Mouse (Mus musculus): ENCODE results near the gene Thrap3. TPM values are rescaled to one million over a fixed set of nuclear protein-coding genes. Genes with fewer than 3 reads are reported as not detected.

The Thrap3 gene
- polyA plus RNA-seq (2015; fragmentation: Nextera tagmentation; extraction: Ambion mirVana), result 98.1 and 121 TPM in 2 replicates

DNA sequence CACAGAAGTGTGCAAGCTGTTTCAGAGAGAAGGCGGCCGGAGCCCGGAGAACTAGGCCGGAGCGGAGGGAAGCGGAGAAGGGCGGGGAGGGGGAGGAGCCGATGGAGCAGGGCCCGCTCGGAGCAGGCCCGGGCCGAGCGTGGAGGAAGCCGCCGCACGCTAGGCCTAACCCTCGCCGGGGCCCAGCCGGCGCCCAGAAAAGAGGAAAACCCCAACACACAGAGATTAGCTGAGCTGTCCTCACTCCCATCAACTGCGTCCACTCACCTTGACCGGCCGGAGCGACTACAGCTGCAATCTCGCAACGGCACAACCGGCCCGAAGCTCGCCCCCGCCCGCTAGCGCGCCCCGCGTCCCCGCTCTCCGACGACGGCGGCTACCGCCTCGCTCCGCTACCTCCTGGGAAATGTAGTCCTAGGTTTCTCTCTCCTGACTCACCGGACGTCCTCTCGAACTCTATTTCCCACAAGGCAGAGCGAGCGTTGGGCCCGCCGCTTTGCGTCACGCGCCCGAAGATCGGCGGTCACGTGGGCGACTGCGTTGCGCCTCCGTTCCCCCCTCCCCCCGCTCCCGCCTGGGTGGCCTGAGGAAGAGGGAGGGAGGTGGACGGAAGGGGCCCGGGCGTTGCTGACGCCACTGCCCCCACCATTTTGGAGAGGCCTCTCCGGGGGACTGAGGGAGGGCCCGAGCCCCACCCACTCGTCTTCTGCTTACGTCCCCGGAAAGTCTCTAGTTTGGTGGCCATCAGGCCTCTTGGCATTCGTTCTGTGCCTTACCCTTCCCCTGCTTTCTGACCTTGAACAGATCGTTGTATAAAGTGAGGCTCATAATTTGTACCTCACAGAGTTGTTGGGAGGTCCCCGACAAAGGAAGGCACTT lies at the start of gene Thrap3:
Thrap3 (minus strand) TSS at position 458 of the 879 bp plus-strand sequence.
- Histone ChIP-seq H3K9me3 (replicated peaks) (no peaks in the 10 kb centered on the region), H3K4me3 (replicated peaks) (peak within 1 kb of the TSS; percentile 79), H3K4me1 (replicated peaks) (peaks cover 80% of the 10 kb centered on the region), H3K9ac (peak within 1 kb of the TSS; percentile 88), H3K4me2 (peak within 1 kb of the TSS; percentile 83), H3K27me3 (no peaks in the 10 kb centered on the region), H3K36me3 (peaks cover 24% of the 10 kb centered on the region), H3K27ac (peak within 1 kb of the TSS; percentile 94)
- DNase-seq (peak; percentile 97), ATAC-seq (ENCODE audit: low read depth) (peak; percentile 96)
- under 1% methylated on average over 74 of the region's 75 CpGs for WGBS (ENCODE audit: insufficient replicate concordance)

DNA sequence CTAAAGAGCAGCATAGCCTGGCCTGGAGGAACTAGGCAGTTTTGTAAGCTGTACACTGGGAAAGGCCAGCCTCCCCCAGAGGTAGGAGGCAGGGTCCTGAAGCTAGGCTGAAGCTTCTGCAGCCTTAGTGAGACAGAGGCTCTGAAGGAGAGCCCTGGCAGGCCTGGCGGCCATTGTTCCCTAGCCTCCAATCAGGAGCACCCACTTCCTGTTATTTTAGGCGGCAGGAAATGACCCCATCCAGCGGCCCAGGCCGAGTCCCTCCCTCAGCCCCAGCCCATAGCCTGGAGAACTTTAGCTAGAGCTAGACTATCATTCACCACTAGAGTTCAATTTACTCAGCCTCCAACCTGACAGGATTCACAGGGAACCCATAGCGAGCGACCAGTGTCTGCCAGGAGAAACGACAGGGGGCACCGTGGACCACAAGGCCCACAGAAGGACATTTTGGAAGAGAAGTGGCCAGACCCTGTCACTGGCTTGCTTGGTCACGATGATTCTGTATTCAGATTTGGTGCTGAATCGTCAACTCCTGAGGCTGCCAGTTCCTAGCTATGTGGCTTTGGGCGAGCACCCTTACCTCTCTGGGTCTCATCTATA lies 49.2 kb upstream of the Thrap3 start:
- Histone ChIP-seq H3K4me3 (replicated peaks) (no peak overlapping the region), H3K27ac (peak overlapping the region; percentile 31; the same call in 1 of the 2 replicates), H3K4me1 (replicated peaks) (peaks cover 64% of the 10 kb centered on the region), H3K4me2 (0 out of 2 replicates have a peak overlapping the region, but pooled peaks have one; percentile 13), H3K27me3 (peaks cover 17% of the 10 kb centered on the region), H3K9me3 (replicated peaks) (no peaks in the 10 kb centered on the region), H3K36me3 (no peaks in the 10 kb centered on the region), H3K9ac (peak overlapping the region; percentile 36; the same call in 1 of the 2 replicates)
- 32% methylated on average over 11 of the region's 11 CpGs for WGBS (ENCODE audit: insufficient replicate concordance)
- DNase-seq, result no peak
- no peak for ATAC-seq (ENCODE audit: low read depth)

DNA sequence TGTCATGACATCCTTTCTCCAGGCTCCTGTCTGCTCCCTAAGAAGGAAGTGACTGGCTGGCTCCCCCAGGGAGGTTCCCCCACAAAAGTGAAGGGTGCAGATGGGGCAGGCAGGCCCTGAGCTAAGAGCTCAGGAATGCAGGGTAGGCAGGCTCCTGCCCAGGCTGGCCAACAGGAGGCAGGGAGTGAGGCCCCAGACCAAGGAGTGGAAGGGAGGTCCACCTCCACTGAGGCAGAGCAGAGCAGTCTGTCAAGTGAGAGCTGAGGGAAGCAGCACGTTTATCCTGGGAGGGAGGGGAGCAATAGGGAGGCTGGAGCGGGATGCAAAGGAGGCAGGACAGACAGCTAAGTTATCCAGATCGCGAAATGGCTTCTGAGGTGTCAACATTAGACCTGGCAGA lies 48.1 kb upstream of the Thrap3 start:
- Histone ChIP-seq H3K9me3 (replicated peaks) (no peaks in the 10 kb centered on the region), H3K27ac (no peak overlapping the region), H3K4me2 (no peak overlapping the region), H3K36me3 (peaks cover under 1% of the 10 kb centered on the region; the same call in 1 of the 2 replicates), H3K4me3 (replicated peaks) (no peak overlapping the region), H3K9ac (no peak overlapping the region), H3K4me1 (replicated peaks) (peaks cover 56% of the 10 kb centered on the region), H3K27me3 (peaks cover 14% of the 10 kb centered on the region)
- no peak for DNase-seq
- no peak for ATAC-seq (ENCODE audit: low read depth)
- 46% methylated on average over 4 of the region's 4 CpGs for WGBS (ENCODE audit: insufficient replicate concordance)

DNA sequence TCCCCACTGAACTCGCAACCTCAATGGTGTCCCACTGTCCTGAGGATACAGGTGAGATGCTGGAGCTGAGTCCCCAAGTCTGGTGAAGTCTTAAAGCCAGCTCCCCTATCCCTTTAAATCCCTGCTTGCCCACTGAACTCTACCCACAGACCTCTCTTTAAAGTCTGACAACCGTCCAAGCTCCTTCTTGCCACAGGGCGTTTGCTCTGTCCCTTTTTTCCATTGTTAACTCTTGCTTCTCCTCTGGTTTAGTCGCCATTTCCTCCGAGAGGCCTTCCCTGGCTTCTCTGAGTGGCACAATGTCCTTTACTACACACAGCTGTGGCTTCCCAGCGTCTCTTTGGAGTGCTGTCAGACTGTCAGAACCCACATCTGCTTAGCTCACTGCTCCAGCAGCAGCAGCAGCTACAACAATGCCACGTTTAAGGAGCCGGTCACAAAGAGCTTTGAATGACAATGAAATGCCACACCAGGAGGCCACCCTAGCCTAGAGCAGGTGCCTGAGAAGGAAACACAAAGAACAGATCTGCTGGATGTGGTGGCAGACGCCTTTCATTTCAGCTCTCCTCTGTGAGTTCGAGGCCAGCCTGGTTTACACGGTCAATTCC lies 45.8 kb upstream of the Thrap3 start:
- Histone ChIP-seq H3K9me3 (replicated peaks) (no peaks in the 10 kb centered on the region), H3K4me3 (replicated peaks) (no peak overlapping the region), H3K4me2 (no peak overlapping the region), H3K27ac (no peak overlapping the region), H3K27me3 (no peaks in the 10 kb centered on the region), H3K4me1 (replicated peaks) (peaks cover 34% of the 10 kb centered on the region), H3K36me3 (peaks cover 4% of the 10 kb centered on the region; the same call in 1 of the 2 replicates), H3K9ac (no peak overlapping the region)
- DNase-seq (no peak), ATAC-seq (ENCODE audit: low read depth) (no peak)
- WGBS (ENCODE audit: insufficient replicate concordance), result 46% methylated on average over 11 of the region's 11 CpGs

DNA sequence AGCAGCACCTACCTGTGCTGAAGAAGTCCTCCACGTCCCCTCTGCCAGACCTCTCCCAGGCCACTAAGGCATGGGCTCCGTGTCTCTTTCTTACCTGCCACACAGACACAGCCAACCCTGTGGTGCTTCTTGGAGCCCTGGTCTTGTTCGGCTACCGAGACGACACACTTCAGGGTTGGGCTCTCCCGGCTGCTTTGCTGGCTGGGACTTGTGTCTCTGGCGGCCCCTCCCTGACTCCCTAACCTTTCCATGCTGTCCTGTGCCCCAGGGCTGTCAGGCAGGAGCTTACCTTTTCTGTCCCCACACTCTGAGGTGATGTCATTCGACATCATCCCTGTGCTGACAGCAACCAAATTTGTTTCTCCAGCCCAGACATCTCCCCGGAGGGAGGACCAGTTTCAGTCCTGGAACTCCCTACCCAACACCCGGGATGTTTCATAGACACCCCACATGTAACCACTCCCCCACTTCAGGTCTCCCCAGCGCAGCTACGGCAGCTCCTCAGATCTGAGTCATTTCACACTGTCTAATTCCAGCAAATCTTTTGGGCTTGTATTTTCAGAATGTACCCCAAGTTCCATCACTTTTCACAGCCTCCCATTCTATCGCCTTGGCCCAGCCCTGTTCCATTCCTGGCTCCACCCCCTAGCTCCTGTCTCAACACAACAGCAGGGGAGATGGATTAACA lies 43.8 kb upstream of the Thrap3 start:
- 73% methylated on average over 13 of the region's 13 CpGs for WGBS (ENCODE audit: insufficient replicate concordance)
- Histone ChIP-seq H3K9ac (no peak overlapping the region), H3K4me3 (replicated peaks) (no peak overlapping the region), H3K9me3 (replicated peaks) (no peaks in the 10 kb centered on the region), H3K4me2 (no peak overlapping the region), H3K36me3 (peaks cover 16% of the 10 kb centered on the region), H3K27me3 (no peaks in the 10 kb centered on the region), H3K4me1 (replicated peaks) (peaks cover 16% of the 10 kb centered on the region), H3K27ac (no peak overlapping the region)
- DNase-seq (no peak), ATAC-seq (ENCODE audit: low read depth) (no peak)

DNA sequence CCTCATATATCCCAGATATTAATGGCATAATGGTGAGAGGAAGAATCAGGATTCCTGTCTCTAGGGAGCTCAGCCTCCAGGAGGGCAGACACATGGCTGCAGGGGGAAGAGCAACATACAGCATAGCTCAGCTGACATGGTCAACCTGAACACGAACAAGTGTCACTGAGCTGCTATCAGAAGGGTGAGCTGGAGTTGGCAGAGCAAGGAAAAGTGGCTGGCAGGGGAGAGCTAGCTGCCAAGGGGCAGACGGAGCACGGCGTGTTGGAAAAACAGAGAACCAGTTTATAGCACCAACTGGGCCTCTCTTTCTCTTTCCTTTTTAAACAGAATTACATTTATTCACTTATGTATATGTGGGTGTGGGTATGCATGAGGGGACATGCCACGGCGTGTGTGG lies 40.0 kb upstream of the Thrap3 start:
- H3K4me3 ChIP-seq (replicated peaks), result no peak overlapping the region
- 72% methylated on average over 6 of the region's 6 CpGs for WGBS (ENCODE audit: insufficient replicate concordance)
- no peak overlapping the region for H3K4me2 ChIP-seq
- peaks cover 39% of the 10 kb centered on the region for H3K36me3 ChIP-seq
- no peak overlapping the region for H3K27ac ChIP-seq
- H3K9ac ChIP-seq, result no peak overlapping the region
- no peaks in the 10 kb centered on the region for H3K27me3 ChIP-seq
- no peaks in the 10 kb centered on the region; the same call in 1 of the 2 replicates for H3K4me1 ChIP-seq (replicated peaks)
- DNase-seq, result no peak
- no peaks in the 10 kb centered on the region for H3K9me3 ChIP-seq (replicated peaks)
- no peak for ATAC-seq (ENCODE audit: low read depth)

DNA sequence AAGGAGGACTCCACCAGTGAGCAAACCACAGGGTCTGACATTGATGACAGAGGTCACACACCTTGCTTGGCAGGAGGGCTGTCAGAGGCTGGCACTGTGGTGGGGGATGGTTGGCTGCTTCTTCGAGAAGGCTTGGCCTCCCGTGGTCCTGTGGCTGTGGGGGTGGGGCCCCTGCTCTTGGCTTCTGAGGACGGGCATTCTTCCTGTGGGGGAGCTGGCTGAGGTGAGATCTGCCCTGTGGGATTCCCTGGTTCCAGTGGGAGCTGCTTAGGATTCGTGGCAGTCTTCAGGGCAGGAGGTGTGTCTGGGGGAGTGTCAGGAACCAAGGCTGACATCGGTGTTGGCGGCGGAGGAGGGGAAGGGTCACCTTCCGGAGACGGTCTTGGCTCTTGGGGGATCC lies 39.4 kb upstream of the Thrap3 start:
- H3K4me3 ChIP-seq (replicated peaks), result no peak overlapping the region
- H3K9me3 ChIP-seq (replicated peaks), result no peaks in the 10 kb centered on the region
- H3K27me3 ChIP-seq, result no peaks in the 10 kb centered on the region
- no peak overlapping the region for H3K4me2 ChIP-seq
- no peak overlapping the region for H3K27ac ChIP-seq
- H3K9ac ChIP-seq, result no peak overlapping the region
- ATAC-seq (ENCODE audit: low read depth) (no peak), DNase-seq (no peak)
- H3K36me3 ChIP-seq, result peaks cover 45% of the 10 kb centered on the region
- WGBS (ENCODE audit: insufficient replicate concordance), result 64% methylated on average over 9 of the region's 9 CpGs
- H3K4me1 ChIP-seq (replicated peaks), result no peaks in the 10 kb centered on the region; the same call in 1 of the 2 replicates

DNA sequence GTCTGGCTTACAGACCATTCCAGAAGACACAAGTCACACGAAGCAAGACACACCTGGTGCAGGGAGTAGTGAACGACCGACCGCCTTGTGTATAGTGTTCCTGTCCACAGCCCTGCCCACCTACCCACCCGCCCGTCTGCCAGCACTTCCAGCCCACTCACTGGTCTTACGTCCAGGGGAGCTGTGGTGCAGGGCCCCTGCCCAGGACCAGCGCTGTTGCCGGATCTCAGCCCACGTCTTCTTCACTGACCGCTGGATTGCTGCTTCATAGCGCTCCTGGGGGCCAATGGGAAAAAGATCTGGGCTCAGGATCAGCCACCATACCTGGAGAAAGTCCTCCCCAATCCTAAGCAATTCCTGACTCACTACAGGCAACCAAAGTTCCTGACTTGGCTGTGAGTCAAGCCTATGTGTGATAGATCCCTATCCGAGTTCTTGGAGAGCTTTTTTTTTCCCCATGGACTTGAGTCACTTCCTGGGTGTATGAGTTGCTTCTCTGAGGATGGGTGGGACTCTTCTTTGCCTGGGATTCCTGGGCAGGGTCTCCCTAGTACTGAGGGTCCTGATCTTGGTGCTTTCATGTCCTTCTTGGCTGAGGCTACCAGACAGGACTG lies 37.4 kb upstream of the Thrap3 start:
- no peak overlapping the region for H3K4me2 ChIP-seq
- no peaks in the 10 kb centered on the region; the same call in 1 of the 2 replicates for H3K4me1 ChIP-seq (replicated peaks)
- peaks cover 54% of the 10 kb centered on the region for H3K36me3 ChIP-seq
- H3K27ac ChIP-seq, result no peak overlapping the region
- DNase-seq (no peak), ATAC-seq (ENCODE audit: low read depth) (no peak)
- H3K9me3 ChIP-seq (replicated peaks), result no peaks in the 10 kb centered on the region
- H3K4me3 ChIP-seq (replicated peaks), result no peak overlapping the region
- 79% methylated on average over 13 of the region's 13 CpGs for WGBS (ENCODE audit: insufficient replicate concordance)
- H3K27me3 ChIP-seq, result no peaks in the 10 kb centered on the region
- H3K9ac ChIP-seq, result no peak overlapping the region

DNA sequence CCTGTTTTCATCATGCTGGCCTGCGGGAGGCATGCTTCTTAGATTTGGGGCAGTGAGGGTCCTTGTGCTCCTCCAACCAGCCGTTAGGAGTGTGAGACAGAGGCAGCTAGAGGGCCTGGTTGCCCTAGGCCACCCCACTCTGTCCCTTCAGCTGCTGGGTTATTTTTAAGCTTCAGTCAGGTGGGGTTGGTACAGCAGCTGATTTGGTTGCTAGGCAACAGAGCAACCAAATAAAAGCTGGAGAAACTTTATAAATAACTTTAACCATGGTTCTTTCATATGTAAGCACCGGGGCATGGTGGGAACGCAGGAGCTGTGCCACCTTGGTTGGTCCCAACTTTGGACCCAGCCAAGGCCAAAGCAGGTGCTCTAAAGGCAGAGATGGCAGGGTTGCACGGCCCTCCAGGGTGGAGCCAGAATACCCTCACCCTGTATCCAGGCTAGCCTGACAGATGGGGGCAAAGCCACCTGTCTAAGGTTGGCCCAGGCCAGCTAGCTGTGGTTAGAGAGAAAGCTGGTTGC lies 35.2 kb upstream of the Thrap3 start:
- WGBS (ENCODE audit: insufficient replicate concordance), result 76% methylated on average over 5 of the region's 5 CpGs
- H3K4me3 ChIP-seq (replicated peaks), result no peak overlapping the region

DNA sequence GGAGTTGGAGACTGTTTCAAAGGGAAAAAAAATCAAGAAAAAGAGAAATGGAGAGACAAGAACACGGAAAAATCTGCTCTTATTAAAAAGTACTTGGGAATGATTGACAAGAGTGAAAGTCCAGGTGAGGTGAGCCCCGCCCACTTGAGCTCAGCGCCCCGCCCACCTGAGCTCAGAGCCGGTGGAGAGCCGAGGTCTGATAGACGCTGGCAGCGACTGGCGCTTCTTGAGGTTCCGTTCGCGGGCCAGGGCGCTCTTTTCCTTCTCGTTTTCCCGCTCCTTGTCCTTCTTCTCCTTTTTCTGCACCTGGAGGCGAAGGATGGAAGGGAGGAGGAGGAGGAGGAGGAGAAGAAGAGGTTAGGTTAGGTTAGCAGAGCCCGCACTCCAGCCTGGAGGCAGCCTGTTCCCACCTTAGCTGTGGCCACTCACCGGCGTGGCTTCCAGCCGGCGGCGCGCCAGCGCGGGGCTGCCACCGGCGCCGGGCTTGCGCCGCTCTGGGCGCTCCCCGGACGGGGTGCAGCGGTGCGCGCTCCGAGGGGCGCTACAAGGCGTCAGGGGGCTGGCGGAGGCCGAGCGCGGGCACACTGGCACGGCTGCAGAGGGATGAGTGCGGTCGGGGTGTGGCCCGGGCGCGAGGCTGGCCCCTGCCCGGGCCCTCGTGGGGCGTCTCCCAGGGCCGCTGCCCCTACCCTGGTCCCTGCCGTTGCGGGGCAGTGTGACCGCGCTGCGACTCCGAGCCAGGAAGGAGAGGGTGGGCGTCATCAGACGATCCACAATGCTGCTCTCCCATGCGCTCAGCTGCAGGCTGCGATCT lies 34.1 kb upstream of the Thrap3 start:
- H3K36me3 ChIP-seq, result peaks cover 77% of the 10 kb centered on the region
- 76% methylated on average over 63 of the region's 63 CpGs for WGBS (ENCODE audit: insufficient replicate concordance)
- no peak overlapping the region for H3K27ac ChIP-seq
- no peak overlapping the region for H3K4me2 ChIP-seq
- H3K9ac ChIP-seq, result no peak overlapping the region
- no peaks in the 10 kb centered on the region for H3K27me3 ChIP-seq
- peaks cover 5% of the 10 kb centered on the region for H3K4me1 ChIP-seq (replicated peaks)
- H3K4me3 ChIP-seq (replicated peaks), result no peak overlapping the region
- no peaks in the 10 kb centered on the region for H3K9me3 ChIP-seq (replicated peaks)
- no peak for DNase-seq
- ATAC-seq (ENCODE audit: low read depth), result no peak

More for the DNA sequence above, 35.2 kb upstream of the Thrap3 start:
- no peaks in the 10 kb centered on the region for H3K27me3 ChIP-seq
- H3K4me1 ChIP-seq (replicated peaks), result peaks cover 5% of the 10 kb centered on the region
- DNase-seq (no peak), ATAC-seq (ENCODE audit: low read depth) (no peak)
- H3K27ac ChIP-seq, result no peak overlapping the region
- no peak overlapping the region for H3K9ac ChIP-seq
- H3K4me2 ChIP-seq, result no peak overlapping the region
- H3K36me3 ChIP-seq, result peaks cover 76% of the 10 kb centered on the region
- no peaks in the 10 kb centered on the region for H3K9me3 ChIP-seq (replicated peaks)

Measured in liver, embryonic 13.5 days (tissue).